Mouse (Mus musculus) layer of hippocampus, postnatal 14 days (tissue): ENCODE results near the gene Kcmf1. TPM values are rescaled to one million over a fixed set of nuclear protein-coding genes. Genes with fewer than 3 reads are reported as not detected.

Experiments used
- DNase-seq, 2 experiments: peaks; one replicate each; pipeline ENCODE4 v3.0.0; 2021 to 2022; ENCODE audit warnings: low spot score in 2 of 2, mixed read lengths in 1 of 2
- total RNA-seq, 2 experiments: library from RNA; stranded (reverse); gene quantifications; 2 replicates each; pipeline ENCODE4 v1.2.3; 2021

The Kcmf1 gene
- total RNA-seq, 2 experiments from 2014 or later = 58.6 to 63.0 TPM

DNA sequence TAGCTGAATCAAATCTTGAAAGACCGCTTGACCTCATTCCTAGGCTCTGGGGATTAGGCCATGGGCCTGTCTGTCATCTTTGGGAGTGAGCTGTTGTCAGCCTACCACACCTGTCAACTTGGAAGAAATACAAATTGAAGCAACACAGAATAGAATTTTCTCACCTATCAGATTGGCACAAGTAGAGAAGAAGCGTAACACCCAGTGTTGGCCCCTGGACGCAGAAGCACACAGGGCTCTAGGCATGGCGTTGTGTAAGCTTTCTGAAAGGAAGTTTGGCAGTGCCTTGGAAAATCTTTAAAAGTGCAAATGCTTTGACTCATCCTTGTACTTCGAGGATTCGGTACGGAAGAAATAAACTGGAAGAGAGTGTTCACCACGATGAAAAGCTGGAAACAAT is 107.1 kb downstream of the Kcmf1 start:
- DNase-seq = no peak

Other genes with a start within 250 kb of the Kcmf1 start
- 1 to 10 TPM; 4.6 to 5.2 TPM for gene Tcf7l1, start 110.7 kb downstream of the Kcmf1 start, total RNA-seq
- 100 to 1,000 TPM; 787 to 793 TPM for gene Tmsb10, start 58.8 kb upstream of the Kcmf1 start, total RNA-seq